In genomic region chr9:121301041-121301920, GRCm38 (mm10) we compare ENCODE assay signal across 8 mouse cellular contexts. TPM values are rescaled to one million over a fixed set of nuclear protein-coding genes. Genes with fewer than 3 reads are reported as not detected.
DNase-seq lines count a peak whose midpoint lies in the region; ATAC-seq lines count a peak whose summit lies in the region.

No protein-coding gene starts in this region.

- no peaks in the 10 kb centered on the region for H3K9me3 ChIP-seq in lung, embryonic 15.5 days
- no peaks in the 10 kb centered on the region for H3K9me3 ChIP-seq in heart, embryonic 10.5 days

- H3K4me3 ChIP-seq in lung, embryonic 15.5 days = no peak overlapping the region
- no peak overlapping the region for H3K4me3 ChIP-seq in heart, embryonic 10.5 days
- peak overlapping the region; percentile 11; the same call in 1 of the 2 replicates for H3K4me3 ChIP-seq in macrophage (ENCODE audit: inconsistent target)

- DNase-seq in lung, postnatal 14 days = no peak
- no peak for DNase-seq in heart, embryonic 10.5 days (ENCODE audit: low spot score)
- DNase-seq in thymus, postnatal 14 days = peak; percentile 70
- DNase-seq in cerebellum, postnatal 4 days (ENCODE audit: low spot score in 2 of 2) = no peak
- no peak for DNase-seq in adrenal gland, postnatal 4 days (ENCODE audit: low spot score in 2 of 2)
- no peak for DNase-seq in c-Kit-positive CD71-positive TER-119-positive erythroid progenitor cells, embryonic 14.5 days (ENCODE audit: low spot score)

- peaks cover 86% of the 10 kb centered on the region for H3K79me2 ChIP-seq in macrophage (ENCODE audit: inconsistent target)

- 67% methylated on average over 22 of the region's 22 CpGs for WGBS in lung, embryonic 15.5 days
- WGBS in heart, embryonic 10.5 days = 81% methylated on average over 22 of the region's 22 CpGs
- 52% methylated on average over 22 of the region's 22 CpGs for WGBS in macrophage (ENCODE audit: missing documents)

- ATAC-seq in lung, embryonic 15.5 days (ENCODE audit: borderline replicate concordance, extremely low read depth, low FRiP score, low TSS enrichment) = no peak

- peak overlapping the region; percentile 26; the same call in 1 of the 2 replicates for H3K27ac ChIP-seq in lung, embryonic 15.5 days
- peak overlapping the region; percentile 47 for H3K27ac ChIP-seq in heart, embryonic 10.5 days
- H3K27ac ChIP-seq in macrophage = peak overlapping the region; percentile 65

- H3K4me2 ChIP-seq in lung, embryonic 15.5 days = peak overlapping the region; percentile 21

- no peaks in the 10 kb centered on the region for H3K36me3 ChIP-seq in lung, embryonic 15.5 days
- H3K36me3 ChIP-seq in heart, embryonic 10.5 days = no peaks in the 10 kb centered on the region
- H3K36me3 ChIP-seq in macrophage (ENCODE audit: inconsistent target) = no peaks in the 10 kb centered on the region

- peaks cover 44% of the 10 kb centered on the region for H3K4me1 ChIP-seq in lung, embryonic 15.5 days
- H3K4me1 ChIP-seq in heart, embryonic 10.5 days = peaks cover 60% of the 10 kb centered on the region

- H3K9ac ChIP-seq in lung, embryonic 15.5 days = no peak overlapping the region

- 0 out of 2 replicates have a peak, but pooled peaks cover 4% of the 10 kb centered on the region for H3K27me3 ChIP-seq in lung, embryonic 15.5 days
- H3K27me3 ChIP-seq in heart, embryonic 10.5 days (ENCODE audit: insufficient read depth, poor library complexity, severe bottlenecking) = peaks cover 8% of the 10 kb centered on the region

RNA-seq across cellular contexts. Expression of gene Trak1, which starts 4.0 kb away (rescaled TPM):
- polyA plus RNA-seq in lung, embryonic 15.5 days (2015; fragmentation: Nextera tagmentation; extraction: Ambion mirVana) = 24.1 and 25.3 TPM in 2 replicates
- 18.2 and 24.1 TPM in 2 replicates for polyA plus RNA-seq in heart, embryonic 10.5 days (2016; fragmentation: Nextera tagmentation; extraction: Ambion mirVana)
- total RNA-seq in macrophage (2018; cell fraction: chromatin; rRNA removed) = 100 to 1,000 TPM; 175 to 281 (median 222) TPM
- total RNA-seq in macrophage (2018; cell fraction: cytosol; rRNA removed) = 10 to 100 TPM; 48.6 to 71.4 (median 54.7) TPM
- 100 to 1,000 TPM in 25 of 26 experiments, 10 to 100 TPM in 1; 94.9 to 207 (median 141) TPM for total RNA-seq in macrophage (2018; cell fraction: nucleus; rRNA removed)
- 30.9 to 32.9 TPM (median 32.9 TPM) in 3 replicates for polyA plus RNA-seq in macrophage (2018)
- total RNA-seq in adrenal gland, postnatal 4 days (2021) = 10 to 100 TPM; 76.0 to 83.4 TPM

RNA-seq across cellular contexts. Expression of gene Ulk4, which starts 24.3 kb away (rescaled TPM):
- polyA plus RNA-seq in lung, embryonic 15.5 days (2015; fragmentation: Nextera tagmentation; extraction: Ambion mirVana) = 149 and 164 TPM in 2 replicates
- 89.4 and 98.5 TPM in 2 replicates for polyA plus RNA-seq in heart, embryonic 10.5 days (2016; fragmentation: Nextera tagmentation; extraction: Ambion mirVana)
- 10 to 100 TPM in 3 of 26 experiments, 1 to 10 TPM in 22, under 1 TPM in 1; 0.92 to 10.8 (median 6.6) TPM for total RNA-seq in macrophage (2018; cell fraction: chromatin; rRNA removed)
- total RNA-seq in macrophage (2018; cell fraction: cytosol; rRNA removed) = 1 to 10 TPM in 1 of 26 experiments, under 1 TPM in 25; 0.33 to 1.5 (median 0.57) TPM
- 1 to 10 TPM in 24 of 26 experiments, under 1 TPM in 2; 0.52 to 3.7 (median 2.2) TPM for total RNA-seq in macrophage (2018; cell fraction: nucleus; rRNA removed)
- polyA plus RNA-seq in macrophage (2018) = 0.25 to 2.2 TPM (median 1.1 TPM) in 3 replicates
- 1 to 10 TPM; 5.3 to 5.7 TPM for total RNA-seq in adrenal gland, postnatal 4 days (2021)

Comparison
In these comparisons a context has a peak if more than half of its experiments do, and no peak if none do; other contexts are left out.
1. RNA of gene Ulk4, which starts 24.3 kb away (polyA plus RNA-seq): 149 to 164 TPM in lung, embryonic 15.5 days and 89.4 to 98.5 TPM in heart, embryonic 10.5 days; 0.25 to 2.2 TPM in macrophage; every median in the first group is over 10 times any median in the second.
2. Peak in every context shown above with its lines, with median percentiles within 50 percentile points of each other: H3K27ac ChIP-seq.